Mouse (Mus musculus): Measurements from ENCODE around the gene Nlrp9b. TPM values are rescaled to one million over a fixed set of nuclear protein-coding genes. Genes with fewer than 3 reads are reported as not detected.
A peak's percentile ranks its signal among the peaks of the same experiment; 100 is the strongest.
"Not testable (repeated sequence)": the region's sequence is repeated elsewhere in the genome, so short reads cannot be mapped to it uniquely, and the experiment has no call there.

Gene Nlrp9b
- not detected in 2 replicates for polyA plus RNA-seq (2014; fragmentation: Nextera tagmentation; extraction: Ambion mirVana)

DNA sequence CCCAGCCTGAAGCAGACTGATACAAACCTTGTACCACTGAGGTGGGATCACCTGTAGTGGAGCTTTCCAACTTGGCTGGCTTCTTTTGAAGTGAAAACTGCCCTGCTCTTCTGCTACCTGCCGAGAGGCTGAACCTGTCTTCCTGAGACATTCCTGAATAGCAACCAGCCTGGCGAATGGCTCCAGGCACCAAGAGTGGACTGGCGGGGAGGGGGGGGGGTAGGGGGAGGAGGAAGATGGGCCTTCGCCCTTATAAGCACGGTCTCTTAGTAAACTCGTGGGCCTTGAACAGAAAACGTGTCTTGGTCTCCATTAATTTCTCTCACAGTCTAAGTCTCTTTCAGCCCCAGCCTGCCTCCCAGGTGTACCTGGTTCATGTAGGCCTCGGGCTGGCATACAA is at the start of gene Nlrp9b:
Gene Nlrp9b (plus strand): TSS at position 301 of the 400 bp plus-strand sequence.
- not testable (repeated sequence) for H3K4me3 ChIP-seq (ENCODE audit: low read depth, low read length); H3K27me3 ChIP-seq (replicated peaks; ENCODE audit: control insufficient read depth, insufficient read depth, low read length); H3K4me1 ChIP-seq (ENCODE audit: control insufficient read depth, insufficient read depth, low read length); ATAC-seq (ENCODE audit: low read depth); H3K36me3 ChIP-seq (ENCODE audit: control insufficient read depth, insufficient read depth, low read length); H3K4me2 ChIP-seq (ENCODE audit: low read depth, low read length); H3K9me3 ChIP-seq (ENCODE audit: control insufficient read depth, low read length); H3K27ac ChIP-seq (replicated peaks; ENCODE audit: low read depth, low read length); H3K9ac ChIP-seq (ENCODE audit: low read depth, low read length); DNase-seq (ENCODE audit: low spot score)
- 63% methylated on average over 8 of the region's 8 CpGs for WGBS

DNA sequence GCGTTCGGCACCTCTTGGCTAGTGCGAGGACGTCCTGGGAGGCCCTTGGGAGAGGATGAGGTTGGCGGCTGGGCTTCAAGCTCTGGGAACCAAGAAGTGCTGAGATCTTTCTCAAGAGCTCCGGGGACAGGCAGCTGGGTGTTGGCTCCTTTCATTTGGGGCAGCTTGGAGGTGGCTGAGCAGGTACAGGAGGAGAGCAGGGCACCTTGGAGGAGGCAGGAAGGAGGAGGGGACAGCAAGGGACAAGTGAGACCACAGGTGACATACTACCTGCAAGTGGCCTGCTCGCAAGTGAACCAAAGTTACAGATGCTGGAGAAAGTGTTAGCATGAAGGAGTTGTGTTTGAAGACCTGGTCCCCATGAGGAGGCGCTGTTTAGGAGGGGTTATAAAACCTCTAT is 46.6 kb upstream of the Nlrp9b start:
- Histone ChIP-seq H3K4me2 (ENCODE audit: low read depth, low read length) (no peak overlapping the region), H3K36me3 (ENCODE audit: control insufficient read depth, insufficient read depth, low read length) (no peaks in the 10 kb centered on the region), H3K9ac (ENCODE audit: low read depth, low read length) (no peak overlapping the region), H3K27me3 (replicated peaks; ENCODE audit: control insufficient read depth, insufficient read depth, low read length) (no peaks in the 10 kb centered on the region), H3K9me3 (ENCODE audit: control insufficient read depth, low read length) (no peaks in the 10 kb centered on the region), H3K4me3 (ENCODE audit: low read depth, low read length) (no peak overlapping the region), H3K4me1 (ENCODE audit: control insufficient read depth, insufficient read depth, low read length) (no peaks in the 10 kb centered on the region), H3K27ac (replicated peaks; ENCODE audit: low read depth, low read length) (no peak overlapping the region)
- WGBS: 90% methylated on average over 8 of the region's 8 CpGs
- DNase-seq (ENCODE audit: low spot score): no peak
- ATAC-seq (ENCODE audit: low read depth): no peak

DNA sequence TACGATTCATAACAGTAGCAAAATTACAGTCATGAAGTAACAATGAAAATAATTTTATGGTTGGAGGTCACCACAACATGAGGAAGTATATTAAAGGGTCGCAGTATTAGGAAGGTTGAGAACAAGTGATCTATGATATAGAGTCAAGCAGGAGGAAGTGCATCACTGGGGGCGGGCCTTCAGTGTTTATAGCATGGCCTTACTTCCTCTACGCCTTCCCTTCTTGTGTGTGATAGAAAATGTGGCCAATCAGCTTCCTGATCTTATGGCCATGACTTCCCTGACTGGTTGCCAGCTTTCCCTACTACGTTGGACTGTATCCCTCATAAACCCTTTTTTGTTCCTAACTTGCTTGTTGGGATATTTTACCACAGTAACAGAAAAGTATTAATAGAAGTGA is 46.1 kb upstream of the Nlrp9b start:
- ATAC-seq (ENCODE audit: low read depth) (no peak), DNase-seq (ENCODE audit: low spot score) (no peak)
- no peak overlapping the region for H3K4me3 ChIP-seq (ENCODE audit: low read depth, low read length)
- no peaks in the 10 kb centered on the region for H3K27me3 ChIP-seq (replicated peaks; ENCODE audit: control insufficient read depth, insufficient read depth, low read length)
- H3K36me3 ChIP-seq (ENCODE audit: control insufficient read depth, insufficient read depth, low read length): no peaks in the 10 kb centered on the region
- 93% methylated on average over 5 of the region's 5 CpGs for WGBS
- H3K9me3 ChIP-seq (ENCODE audit: control insufficient read depth, low read length): no peaks in the 10 kb centered on the region
- H3K4me1 ChIP-seq (ENCODE audit: control insufficient read depth, insufficient read depth, low read length): no peaks in the 10 kb centered on the region
- no peak overlapping the region for H3K9ac ChIP-seq (ENCODE audit: low read depth, low read length)
- H3K27ac ChIP-seq (replicated peaks; ENCODE audit: low read depth, low read length): no peak overlapping the region
- no peak overlapping the region for H3K4me2 ChIP-seq (ENCODE audit: low read depth, low read length)

DNA sequence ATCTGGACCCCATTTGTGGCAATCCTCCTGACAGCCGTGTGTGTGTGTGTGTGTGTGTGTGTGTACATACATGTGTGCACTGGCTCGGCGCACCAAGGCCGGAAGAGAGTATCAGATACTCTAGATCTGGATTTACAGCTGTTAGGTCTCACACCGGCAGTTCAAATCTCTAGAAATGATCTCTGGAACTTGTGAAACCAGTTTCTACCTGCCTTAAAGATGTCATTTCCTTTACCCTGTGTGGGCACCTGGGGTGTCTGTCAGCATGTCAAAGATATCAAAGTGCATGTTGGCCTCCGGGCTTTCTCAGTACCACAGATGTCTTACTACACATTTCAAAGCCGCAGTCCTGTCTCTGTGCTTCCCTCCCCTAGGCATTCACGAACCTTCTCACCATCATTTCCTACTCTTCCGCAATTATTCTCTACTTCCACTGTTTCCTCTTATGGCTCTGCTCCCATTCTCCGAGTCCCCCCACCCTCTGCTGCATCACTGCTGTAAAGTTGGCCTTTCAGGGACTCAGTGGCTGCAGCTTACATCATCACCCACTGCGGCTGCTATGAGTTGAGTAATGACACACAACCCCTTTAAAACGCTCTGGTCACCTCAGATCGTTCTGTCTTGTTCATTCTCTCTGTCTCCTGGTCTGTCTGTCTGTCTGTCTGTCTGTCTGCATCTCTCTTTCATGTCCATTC is 45.3 kb upstream of the Nlrp9b start:
- H3K4me3 ChIP-seq (ENCODE audit: low read depth, low read length): no peak overlapping the region
- peak; percentile 18; the same call in 1 of the 2 replicates for ATAC-seq (ENCODE audit: low read depth)
- no peaks in the 10 kb centered on the region for H3K9me3 ChIP-seq (ENCODE audit: control insufficient read depth, low read length)
- H3K36me3 ChIP-seq (ENCODE audit: control insufficient read depth, insufficient read depth, low read length): no peaks in the 10 kb centered on the region
- no peak overlapping the region for H3K9ac ChIP-seq (ENCODE audit: low read depth, low read length)
- no peaks in the 10 kb centered on the region for H3K4me1 ChIP-seq (ENCODE audit: control insufficient read depth, insufficient read depth, low read length)
- DNase-seq (ENCODE audit: low spot score): peak; percentile 40
- H3K4me2 ChIP-seq (ENCODE audit: low read depth, low read length): no peak overlapping the region
- WGBS: 78% methylated on average over 13 of the region's 13 CpGs
- H3K27ac ChIP-seq (replicated peaks; ENCODE audit: low read depth, low read length): no peak overlapping the region
- H3K27me3 ChIP-seq (replicated peaks; ENCODE audit: control insufficient read depth, insufficient read depth, low read length): no peaks in the 10 kb centered on the region

DNA sequence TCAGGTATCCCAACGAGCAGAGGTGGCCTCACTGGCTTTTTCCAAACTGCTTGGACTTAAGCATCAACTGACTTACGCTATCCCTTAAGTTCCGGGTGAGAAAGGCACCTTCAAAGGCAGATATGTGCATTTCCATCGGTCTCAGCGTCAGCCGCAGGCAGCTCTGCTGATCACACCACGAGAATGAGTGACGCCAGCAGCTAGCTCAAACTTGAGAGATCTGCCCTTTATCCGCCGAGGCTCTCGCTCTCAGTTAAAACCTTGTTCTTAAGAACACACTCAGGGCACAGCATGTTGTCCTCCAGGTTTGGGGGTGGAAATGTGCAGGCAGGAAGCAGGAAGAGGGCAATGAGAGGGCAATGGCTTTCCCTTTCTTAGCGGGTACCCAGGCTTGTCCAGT is 42.3 kb upstream of the Nlrp9b start:
- no peak overlapping the region for H3K27ac ChIP-seq (replicated peaks; ENCODE audit: low read depth, low read length)

DNA sequence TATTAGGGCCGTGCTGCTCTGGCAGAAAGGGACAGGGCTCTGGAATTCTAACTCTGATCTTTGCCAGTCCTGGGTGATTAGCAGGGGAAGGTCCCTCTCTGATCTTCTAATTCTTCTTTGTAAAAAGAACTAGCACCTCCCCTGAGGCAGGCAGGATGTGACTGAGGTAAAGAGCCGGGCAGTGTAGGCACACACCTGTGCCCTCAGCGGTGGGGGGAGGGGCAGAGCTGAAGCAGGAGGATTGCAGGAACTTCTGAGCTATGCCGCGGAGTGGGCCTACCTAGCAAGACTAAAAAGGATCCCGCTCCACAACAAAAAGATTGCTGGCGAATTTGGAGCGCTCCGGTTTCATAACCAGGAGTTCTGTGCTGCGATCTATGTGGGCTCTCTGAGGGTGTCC is 41.3 kb upstream of the Nlrp9b start:
- H3K27ac ChIP-seq (replicated peaks; ENCODE audit: low read depth, low read length): no peak overlapping the region
- no peak overlapping the region for H3K4me2 ChIP-seq (ENCODE audit: low read depth, low read length)
- WGBS: 61% methylated on average over 10 of the region's 10 CpGs
- no peak for ATAC-seq (ENCODE audit: low read depth)
- H3K27me3 ChIP-seq (replicated peaks; ENCODE audit: control insufficient read depth, insufficient read depth, low read length): no peaks in the 10 kb centered on the region
- DNase-seq (ENCODE audit: low spot score): no peak
- H3K4me1 ChIP-seq (ENCODE audit: control insufficient read depth, insufficient read depth, low read length): no peaks in the 10 kb centered on the region
- H3K36me3 ChIP-seq (ENCODE audit: control insufficient read depth, insufficient read depth, low read length): no peaks in the 10 kb centered on the region
- H3K4me3 ChIP-seq (ENCODE audit: low read depth, low read length): no peak overlapping the region
- H3K9ac ChIP-seq (ENCODE audit: low read depth, low read length): no peak overlapping the region
- H3K9me3 ChIP-seq (ENCODE audit: control insufficient read depth, low read length): no peaks in the 10 kb centered on the region

More for the DNA sequence above, 42.3 kb upstream of the Nlrp9b start:
- ATAC-seq (ENCODE audit: low read depth) (no peak), DNase-seq (ENCODE audit: low spot score) (no peak)
- Histone ChIP-seq H3K4me2 (ENCODE audit: low read depth, low read length) (no peak overlapping the region), H3K4me3 (ENCODE audit: low read depth, low read length) (no peak overlapping the region), H3K4me1 (ENCODE audit: control insufficient read depth, insufficient read depth, low read length) (no peaks in the 10 kb centered on the region), H3K9ac (ENCODE audit: low read depth, low read length) (no peak overlapping the region), H3K9me3 (ENCODE audit: control insufficient read depth, low read length) (no peaks in the 10 kb centered on the region), H3K36me3 (ENCODE audit: control insufficient read depth, insufficient read depth, low read length) (no peaks in the 10 kb centered on the region), H3K27me3 (replicated peaks; ENCODE audit: control insufficient read depth, insufficient read depth, low read length) (no peaks in the 10 kb centered on the region)
- WGBS: 74% methylated on average over 12 of the region's 12 CpGs

DNA sequence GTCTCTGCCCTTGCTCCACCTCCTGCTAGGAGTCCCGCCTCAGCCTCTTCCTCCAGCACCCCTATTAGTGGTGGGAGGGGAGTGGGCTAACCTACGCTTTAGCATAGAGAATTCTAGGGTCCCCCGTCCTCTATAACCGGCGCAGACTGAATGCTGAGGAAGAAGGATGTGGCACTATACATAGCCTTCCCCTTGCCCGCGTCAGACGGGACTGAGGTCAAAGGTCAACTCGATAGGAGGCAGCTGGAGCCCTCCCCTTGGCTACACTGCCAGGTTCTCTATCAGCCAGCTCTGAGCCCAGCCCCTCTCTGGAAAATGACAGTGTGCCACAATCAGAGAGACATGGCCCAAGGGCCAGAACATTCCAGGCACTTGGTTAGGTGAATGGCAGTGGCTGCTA is 40.7 kb upstream of the Nlrp9b start, which contains the start of gene Igsf23:
Gene Igsf23 (minus strand): TSS at position 168 of the 400 bp plus-strand sequence.
- Histone ChIP-seq H3K27me3 (replicated peaks; ENCODE audit: control insufficient read depth, insufficient read depth, low read length) (no peaks in the 10 kb centered on the region), H3K36me3 (ENCODE audit: control insufficient read depth, insufficient read depth, low read length) (no peaks in the 10 kb centered on the region), H3K9ac (ENCODE audit: low read depth, low read length) (no peak within 1 kb of the TSS), H3K4me3 (ENCODE audit: low read depth, low read length) (no peak within 1 kb of the TSS), H3K27ac (replicated peaks; ENCODE audit: low read depth, low read length) (no peak within 1 kb of the TSS), H3K9me3 (ENCODE audit: control insufficient read depth, low read length) (no peaks in the 10 kb centered on the region), H3K4me2 (ENCODE audit: low read depth, low read length) (no peak within 1 kb of the TSS), H3K4me1 (ENCODE audit: control insufficient read depth, insufficient read depth, low read length) (no peaks in the 10 kb centered on the region)
- DNase-seq (ENCODE audit: low spot score) (no peak), ATAC-seq (ENCODE audit: low read depth) (no peak)
- WGBS: 49% methylated on average over 9 of the region's 9 CpGs

DNA sequence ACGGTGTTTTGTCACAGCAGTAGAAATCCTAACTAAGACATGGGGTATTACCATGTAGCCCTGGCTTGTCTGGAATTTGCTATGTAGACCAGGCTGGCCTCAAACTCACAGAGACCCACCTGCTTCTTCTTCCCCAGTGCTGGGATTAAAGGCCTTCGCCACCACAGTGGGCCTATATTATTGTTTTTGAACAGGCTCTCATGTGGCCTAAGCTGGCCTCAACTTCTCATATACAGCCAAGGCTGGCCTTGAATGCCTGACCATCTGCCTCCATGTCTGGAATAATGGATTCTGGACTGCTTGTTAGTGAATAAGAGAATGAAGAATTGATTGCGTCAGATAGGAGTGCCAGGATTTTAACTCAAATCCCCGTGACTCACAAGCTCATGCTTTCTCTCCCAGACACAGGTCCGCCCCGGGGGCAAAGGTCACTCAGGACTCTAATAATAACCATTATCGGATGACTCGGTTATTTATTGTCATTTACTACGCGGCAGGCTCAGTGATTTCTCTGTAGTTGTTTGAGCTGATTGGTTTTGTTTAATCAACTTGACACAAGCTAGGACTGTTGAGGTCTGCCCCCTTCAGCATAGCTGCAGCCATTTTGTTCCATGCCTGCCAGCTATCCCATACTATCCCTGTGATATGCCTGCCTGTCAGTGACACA is 38.8 kb upstream of the Nlrp9b start:
- no peak overlapping the region for H3K27ac ChIP-seq (replicated peaks; ENCODE audit: low read depth, low read length)
- WGBS: 53% methylated on average over 10 of the region's 10 CpGs
- no peak overlapping the region for H3K9ac ChIP-seq (ENCODE audit: low read depth, low read length)
- H3K27me3 ChIP-seq (replicated peaks; ENCODE audit: control insufficient read depth, insufficient read depth, low read length): no peaks in the 10 kb centered on the region
- H3K36me3 ChIP-seq (ENCODE audit: control insufficient read depth, insufficient read depth, low read length): no peaks in the 10 kb centered on the region
- no peak overlapping the region for H3K4me3 ChIP-seq (ENCODE audit: low read depth, low read length)
- DNase-seq (ENCODE audit: low spot score): no peak
- no peak overlapping the region for H3K4me2 ChIP-seq (ENCODE audit: low read depth, low read length)
- H3K9me3 ChIP-seq (ENCODE audit: control insufficient read depth, low read length): no peaks in the 10 kb centered on the region
- no peaks in the 10 kb centered on the region for H3K4me1 ChIP-seq (ENCODE audit: control insufficient read depth, insufficient read depth, low read length)
- ATAC-seq (ENCODE audit: low read depth): no peak

DNA sequence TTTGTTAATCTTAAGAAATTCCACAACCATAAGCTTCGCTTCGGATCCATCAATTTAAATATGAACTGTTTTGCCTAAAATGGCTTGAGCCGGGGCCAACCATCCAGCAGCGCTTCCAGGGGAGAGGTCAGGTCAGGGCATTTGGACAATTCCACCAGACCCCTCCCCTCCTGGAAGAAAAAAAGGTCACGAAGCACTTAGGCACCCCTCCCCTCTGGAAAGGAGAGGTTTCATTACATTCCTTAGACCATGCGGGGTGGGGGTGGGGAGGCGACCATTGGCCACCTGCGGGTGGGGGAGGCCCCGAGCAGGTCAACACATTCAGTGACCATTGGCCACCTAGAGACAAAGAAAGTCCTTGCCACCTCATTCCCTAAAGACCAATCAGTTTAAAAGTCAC is 38.2 kb upstream of the Nlrp9b start:
- H3K9me3 ChIP-seq (ENCODE audit: control insufficient read depth, low read length): no peaks in the 10 kb centered on the region
- H3K36me3 ChIP-seq (ENCODE audit: control insufficient read depth, insufficient read depth, low read length): no peaks in the 10 kb centered on the region
- ATAC-seq (ENCODE audit: low read depth) (no peak), DNase-seq (ENCODE audit: low spot score) (no peak)
- 47% methylated on average over 9 of the region's 9 CpGs for WGBS
- H3K4me1 ChIP-seq (ENCODE audit: control insufficient read depth, insufficient read depth, low read length): no peaks in the 10 kb centered on the region
- H3K27me3 ChIP-seq (replicated peaks; ENCODE audit: control insufficient read depth, insufficient read depth, low read length): no peaks in the 10 kb centered on the region
- H3K4me2 ChIP-seq (ENCODE audit: low read depth, low read length): no peak overlapping the region
- H3K9ac ChIP-seq (ENCODE audit: low read depth, low read length): no peak overlapping the region
- no peak overlapping the region for H3K27ac ChIP-seq (replicated peaks; ENCODE audit: low read depth, low read length)
- H3K4me3 ChIP-seq (ENCODE audit: low read depth, low read length): no peak overlapping the region
